Mouse (Mus musculus): ENCODE data around the gene 1700042G07Rik.

The 1700042G07Rik gene

GRCm38 (mm10) chr4:116173072-116173471, at the start of gene 1700042G07Rik, which contains the start of gene Gm49337:
TSS of gene 1700042G07Rik (plus strand) at chr4:116173372.
TSS of gene Gm49337 (plus strand) at chr4:116173384.
- no peak for DNase-seq (ENCODE audit: low read depth, low spot score)

DNA sequence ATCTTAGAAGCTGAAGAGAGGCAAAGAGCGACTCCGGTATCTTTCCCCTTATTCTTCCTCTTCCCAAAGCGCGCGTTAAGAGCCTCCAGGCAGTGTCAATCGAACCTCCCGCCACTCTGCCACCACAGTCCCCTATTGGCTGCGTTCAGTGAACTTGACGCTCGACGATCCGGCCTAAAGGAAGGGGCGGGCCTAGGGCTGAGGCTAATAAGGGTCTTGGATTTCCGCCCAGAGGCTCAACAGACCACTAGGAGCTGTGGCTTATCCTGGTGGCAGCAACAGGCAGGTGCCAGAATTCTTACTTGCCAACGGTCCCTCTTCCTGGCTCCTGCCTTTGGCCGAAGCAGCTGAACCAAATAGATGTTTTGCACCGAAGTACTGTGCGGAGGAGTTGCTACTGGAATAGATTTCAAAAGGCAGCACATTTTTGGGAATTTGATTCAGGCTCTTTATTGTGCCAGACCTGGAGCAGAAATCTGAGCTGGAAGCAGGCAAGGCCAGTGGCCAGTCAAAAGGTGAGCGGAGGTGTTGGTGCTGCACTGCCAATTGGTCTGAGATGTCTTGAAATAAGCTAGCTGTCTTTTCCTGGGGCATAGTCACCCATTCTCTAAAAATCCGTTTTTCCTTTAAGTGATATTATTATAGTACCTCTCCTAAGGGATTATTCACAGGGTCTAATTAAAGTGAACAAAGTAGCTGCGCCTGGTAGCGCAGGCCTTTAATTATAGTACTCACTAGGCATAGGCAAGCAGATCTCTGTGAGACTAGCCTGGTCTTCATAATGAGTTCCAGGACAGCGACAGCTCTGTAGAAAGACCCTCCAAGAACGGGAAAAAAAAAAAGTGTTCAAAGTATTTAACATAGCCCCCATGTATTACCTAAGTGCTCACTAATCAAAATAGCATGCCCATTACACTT, 49.3 kb upstream of the 1700042G07Rik start, which contains the start of the genes Rad54l and Pomgnt1:
Rad54l (minus strand) TSS at position 89 of the 918 bp plus-strand sequence.
Pomgnt1 (plus strand) TSS at position 239 of the 918 bp plus-strand sequence.
- peak; percentile 88 for DNase-seq (ENCODE audit: low read depth, low spot score)

GRCm38 (mm10) chr4:116125803-116126386, 47.3 kb upstream of the 1700042G07Rik start:
- DNase-seq (ENCODE audit: low read depth, low spot score) = no peak

GRCm38 (mm10) chr4:116127956-116128355, 45.2 kb upstream of the 1700042G07Rik start:
- no peak for DNase-seq (ENCODE audit: low read depth, low spot score)

DNA sequence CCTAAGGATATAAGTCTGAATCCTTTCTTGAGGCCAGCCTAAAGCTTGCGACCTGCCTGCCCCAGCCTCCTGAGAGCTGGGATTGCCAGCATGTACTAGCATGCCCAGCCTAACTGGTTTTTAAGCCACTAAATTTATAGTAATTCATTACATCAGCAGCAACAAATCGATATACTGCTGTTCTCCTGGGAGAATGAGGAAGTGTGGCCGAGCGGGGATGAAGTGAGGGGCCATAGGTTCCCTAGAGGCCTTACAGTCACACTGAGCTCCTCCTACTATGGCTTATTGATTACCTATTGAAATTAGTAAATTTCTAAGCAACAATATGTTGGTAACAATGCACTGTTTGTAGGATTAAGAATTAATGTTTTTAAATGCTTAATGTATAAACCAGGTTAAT, 40.0 kb upstream of the 1700042G07Rik start:
- DNase-seq (ENCODE audit: low read depth, low spot score) = no peak

GRCm38 (mm10) chr4:116134990-116135389, 38.2 kb upstream of the 1700042G07Rik start:
- DNase-seq (ENCODE audit: low read depth, low spot score) = no peak

- no peak for DNase-seq (ENCODE audit: low read depth, low spot score)
These were observed 35.7 kb upstream of the 1700042G07Rik start for GRCm38 (mm10) chr4:116137421-116137996.

DNA sequence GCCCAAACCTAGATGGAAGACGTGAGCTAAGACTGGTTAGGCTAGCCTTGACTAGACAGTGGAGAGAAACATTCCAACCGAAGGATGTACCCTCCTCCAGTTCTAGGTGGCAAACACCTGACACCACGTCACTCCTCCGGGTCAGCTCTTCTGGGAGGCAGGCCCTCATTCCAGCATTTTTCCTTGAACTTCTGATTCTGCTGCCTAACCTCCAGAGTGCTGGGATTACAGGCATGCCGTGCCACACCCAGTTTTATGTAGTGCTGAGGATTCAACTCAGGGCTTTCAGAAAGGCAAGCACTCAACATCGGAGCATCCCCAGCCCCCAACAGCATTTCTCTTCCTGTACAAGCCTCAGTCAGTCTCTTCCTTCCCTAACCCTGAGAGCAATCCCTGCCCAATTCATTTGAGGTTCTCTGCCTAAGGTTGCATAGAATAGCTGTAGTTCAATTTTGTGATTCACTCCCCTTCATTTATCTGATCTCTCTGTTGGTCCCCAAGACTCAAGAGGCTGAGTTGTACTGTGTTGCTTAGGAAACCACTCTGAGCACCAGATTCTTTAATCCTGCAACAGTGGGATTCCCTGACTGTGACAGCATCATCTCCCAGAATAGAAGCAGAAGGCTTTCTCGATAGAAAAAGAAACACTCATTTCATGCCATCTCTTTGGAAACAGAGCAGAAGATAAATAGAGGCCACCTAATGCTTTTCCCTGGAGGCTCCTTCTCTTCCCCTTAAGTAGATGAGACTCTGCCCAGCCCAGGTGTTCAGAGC, 32.2 kb upstream of the 1700042G07Rik start:
- DNase-seq (ENCODE audit: low read depth, low spot score) = no peak

DNA sequence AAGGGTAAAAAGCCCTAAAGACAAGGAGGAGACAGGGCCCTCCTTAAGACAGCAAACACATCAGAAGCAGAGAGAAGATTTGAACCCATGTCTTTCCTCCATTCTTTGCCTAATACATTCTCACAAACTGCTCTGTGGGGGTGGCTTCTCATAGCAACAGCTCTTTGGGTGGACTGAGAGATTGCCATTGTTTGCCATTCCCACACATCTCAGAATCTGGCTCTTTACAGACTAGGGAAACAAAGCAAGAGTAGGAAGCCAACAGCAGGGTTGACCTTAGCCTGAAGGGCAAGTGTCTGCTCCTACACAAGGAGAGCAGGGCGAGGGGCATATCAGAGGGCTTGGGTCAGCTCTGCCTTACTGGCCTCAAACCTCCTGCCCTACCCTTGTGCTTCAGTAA, 31.4 kb upstream of the 1700042G07Rik start:
- DNase-seq (ENCODE audit: low read depth, low spot score) = no peak

GRCm38 (mm10) chr4:116142269-116142668, 30.9 kb upstream of the 1700042G07Rik start:
- no peak for DNase-seq (ENCODE audit: low read depth, low spot score)

- no peak for DNase-seq (ENCODE audit: low read depth, low spot score)
These were observed 29.8 kb upstream of the 1700042G07Rik start for GRCm38 (mm10) chr4:116143317-116143811.

- no peak for DNase-seq (ENCODE audit: low read depth, low spot score)
These were observed 29.1 kb upstream of the 1700042G07Rik start for GRCm38 (mm10) chr4:116143891-116144717.

- no peak for DNase-seq (ENCODE audit: low read depth, low spot score)
These were observed 23.4 kb upstream of the 1700042G07Rik start for GRCm38 (mm10) chr4:116149812-116150155.

GRCm38 (mm10) chr4:116150156-116150861, 22.9 kb upstream of the 1700042G07Rik start:
- no peak for DNase-seq (ENCODE audit: low read depth, low spot score)

- no peak for DNase-seq (ENCODE audit: low read depth, low spot score)
These were observed 22.3 kb upstream of the 1700042G07Rik start for GRCm38 (mm10) chr4:116150862-116151221.

- DNase-seq (ENCODE audit: low read depth, low spot score) = no peak
These were observed 21.9 kb upstream of the 1700042G07Rik start, which contains the start of gene Lurap1 for GRCm38 (mm10) chr4:116151238-116151637. TSS of gene Lurap1 (minus strand) at chr4:116151338.

DNA sequence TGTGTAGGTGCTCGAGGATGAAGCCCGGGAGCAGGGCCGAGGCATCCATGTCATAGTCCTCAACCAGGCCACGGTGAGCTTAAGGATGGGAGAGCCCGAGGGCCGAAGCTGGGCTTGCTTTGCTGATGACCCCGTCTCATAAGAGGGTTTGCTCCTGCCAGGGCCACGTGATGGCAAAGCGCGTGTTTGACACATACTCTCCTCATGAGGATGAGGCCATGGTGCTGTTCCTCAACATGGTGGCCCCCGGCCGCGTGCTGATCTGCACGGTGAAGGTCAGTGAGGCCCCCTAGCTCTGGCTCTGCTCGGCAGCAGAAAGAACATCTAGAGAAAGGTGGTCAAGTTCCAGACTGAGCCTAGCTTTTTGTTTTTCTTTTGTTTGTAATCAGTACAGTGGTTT, 20.5 kb upstream of the 1700042G07Rik start:
- no peak for DNase-seq (ENCODE audit: low read depth, low spot score)

DNA sequence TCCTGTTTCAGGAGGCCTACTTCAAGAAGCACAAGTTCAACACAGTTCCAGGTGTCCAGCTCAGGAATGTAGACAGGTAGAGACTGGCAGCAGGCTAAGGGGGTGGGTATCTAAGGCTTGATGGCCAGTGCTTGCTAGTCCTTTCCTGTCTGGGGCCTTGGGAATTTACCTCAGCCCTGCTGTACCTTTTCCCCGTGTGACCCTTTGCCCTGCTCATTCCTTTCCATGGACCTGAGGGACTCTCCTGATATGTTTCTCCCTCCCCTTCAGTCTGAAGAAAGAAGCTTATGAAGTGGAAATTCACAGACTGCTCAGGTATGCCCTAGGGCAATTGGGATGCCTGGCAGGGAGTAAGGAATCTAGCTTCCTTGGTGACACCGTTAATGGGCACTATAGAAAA, 15.3 kb upstream of the 1700042G07Rik start:
- no peak for DNase-seq (ENCODE audit: low read depth, low spot score)

DNA sequence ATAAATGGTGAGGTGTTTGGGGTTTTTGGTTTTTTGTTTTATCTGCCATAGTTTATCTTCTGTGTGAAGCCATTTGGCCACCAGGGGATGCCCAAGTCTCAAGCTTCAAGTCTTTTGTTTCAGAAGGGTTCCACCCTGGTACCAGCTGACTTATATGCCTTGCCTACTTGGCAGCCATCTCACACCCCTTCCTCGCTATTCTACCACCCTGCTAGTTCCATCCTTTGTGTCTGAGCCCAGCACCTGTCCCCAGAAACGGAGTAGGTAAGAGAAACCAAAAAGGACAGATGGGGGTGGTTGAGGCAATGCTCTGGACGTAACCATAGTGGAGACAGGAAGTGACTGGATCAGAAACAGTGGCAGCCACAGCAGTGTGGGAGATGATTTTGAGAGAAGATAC, 13.3 kb upstream of the 1700042G07Rik start:
- DNase-seq (ENCODE audit: low read depth, low spot score) = no peak

- no peak for DNase-seq (ENCODE audit: low read depth, low spot score)
These were observed 12.4 kb upstream of the 1700042G07Rik start for GRCm38 (mm10) chr4:116160769-116161168.

Measured in embryo, embryonic 11.5 days (tissue).